Mouse (Mus musculus) embryonic stem cell, embryonic (primary cell): ENCODE measurements around the gene Kctd7.

Experiments
- CTCF ChIA-PET, 4 experiments: fragments of 300-600 bp in 2 of 4; fragments of 350-600 bp in 2 of 4; sonication (Branson Sonifier 250); formaldehyde crosslinking; loops; one replicate each; lab custom pipeline; 2022; ENCODE audit warnings: inconsistent platforms in 2 of 4; lab: Charles Lee
- POLR2A ChIA-PET, 4 experiments: fragments of 300-600 bp in 2 of 4; fragments of 350-600 bp in 2 of 4; sonication (Branson Sonifier 250); formaldehyde crosslinking; loops; one replicate each; lab custom pipeline; 2022; ENCODE audit warnings: antibody characterized with exemption in 4 of 4, inconsistent platforms in 1 of 4; lab: Charles Lee

The Kctd7 gene

DNA sequence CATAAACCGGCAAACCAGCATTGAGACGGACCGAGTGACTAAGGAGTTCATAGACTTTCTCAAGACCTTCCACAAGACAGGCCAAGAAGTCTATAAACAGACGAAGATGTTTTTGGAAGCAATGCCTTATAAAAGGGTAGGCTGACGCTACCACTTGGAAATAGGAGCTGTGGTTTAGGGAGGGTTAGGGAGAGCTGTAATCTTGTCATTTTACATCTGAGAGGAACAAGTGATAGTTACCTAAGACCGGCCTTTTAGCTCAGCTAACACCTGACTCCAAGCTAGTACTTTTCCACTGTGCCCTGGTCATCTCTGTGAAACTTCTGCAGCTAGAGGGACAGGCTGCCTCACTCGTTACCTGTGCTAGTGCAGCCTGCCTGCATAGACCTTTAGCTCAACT is 53.3 kb downstream of the Kctd7 start:
- ChIA-PET CTCF (interaction anchor here in 2 of 4 experiments (0.7 to 1.6 kb wide), 6 partner anchors 11 to 1044 kb away, joined by 3 to 6 read pairs (median 3); no protein-coding TSS in a partner anchor), POLR2A (interaction anchor here in 3 of 4 experiments (0.8 to 40.2 kb wide), 23 partner anchors 3 to 311 kb away, joined by 3 to 781 read pairs (median 6); partner anchors contain the start of genes Sbds (in 2 of the 3), Tyw1 (in 2 of the 3), Chchd2 (in 1 of the 3) and Tmem248 (in 1 of the 3))

DNA sequence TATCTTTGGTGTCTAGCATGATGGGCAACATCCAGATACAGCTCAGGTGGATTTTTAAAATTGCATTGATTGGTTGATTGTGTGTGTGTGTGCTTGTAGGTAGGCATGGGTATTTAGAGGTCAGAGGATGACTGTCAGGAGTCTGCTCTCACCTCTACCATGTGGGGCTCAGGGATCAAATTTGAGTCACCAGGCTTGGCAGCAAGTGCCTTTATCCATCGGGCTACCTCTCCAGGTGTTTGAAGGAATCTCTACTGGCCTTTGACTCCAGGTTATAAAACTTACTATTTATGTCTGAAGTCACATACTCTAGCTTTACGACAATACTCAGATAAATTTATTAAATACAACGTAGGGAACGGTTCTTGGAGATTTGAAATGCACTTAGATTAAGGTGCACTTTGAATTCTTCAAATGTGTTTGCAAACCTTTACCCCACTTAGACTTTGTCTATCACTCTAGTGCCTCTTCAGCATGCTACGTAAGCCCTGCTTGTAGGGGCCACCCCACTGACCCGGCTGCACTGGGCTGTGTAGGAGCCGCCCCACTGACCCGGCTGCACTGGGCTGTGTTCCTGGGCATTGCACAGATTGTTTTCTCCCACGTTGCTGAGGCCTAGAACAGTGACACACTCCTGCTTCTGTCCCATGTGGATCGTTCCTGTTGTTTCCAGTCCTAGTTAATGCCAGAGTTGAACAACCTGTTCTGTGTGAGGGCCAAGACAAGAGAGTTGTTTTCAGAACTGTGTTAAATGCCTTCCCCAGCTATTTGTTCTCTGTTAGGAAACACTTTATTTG is 55.8 kb downstream of the Kctd7 start:
- POLR2A ChIA-PET = interaction anchor here in 2 of 4 experiments (2.6 to 40.2 kb wide), 5 partner anchors 6 to 55 kb away, joined by 7 to 781 read pairs (median 29); partner anchors contain the start of genes Sbds (in 2 of the 2), Tyw1 (in 2 of the 2) and Tmem248 (in 1 of the 2)
- CTCF ChIA-PET = interaction anchor here in 3 of 4 experiments (0.5 to 0.7 kb wide), 3 partner anchors 34 to 193 kb away, joined by 3 to 4 read pairs (median 3); no protein-coding TSS in a partner anchor

DNA sequence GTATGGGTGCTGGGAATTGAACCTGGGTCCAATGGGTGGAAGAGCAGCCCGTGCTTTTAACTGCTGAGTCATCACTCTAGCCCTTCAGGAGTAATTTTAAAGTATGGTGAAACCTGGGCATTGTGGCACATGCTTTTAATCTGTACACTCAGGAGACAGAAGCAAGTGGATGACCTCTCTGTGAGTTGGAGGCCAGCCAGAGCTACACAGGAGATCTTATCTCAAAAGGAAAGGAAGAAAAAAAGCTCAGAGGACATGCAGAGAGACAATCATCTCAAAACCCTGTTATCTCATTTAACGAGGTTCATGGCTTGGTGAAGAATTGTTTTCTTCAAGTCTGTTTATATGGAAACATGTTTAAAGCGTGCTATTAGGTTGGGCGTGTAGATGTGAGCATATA is 59.3 kb downstream of the Kctd7 start:
- CTCF ChIA-PET = no interaction called here
- POLR2A ChIA-PET = interaction anchor here in 3 of 4 experiments (0.6 to 40.2 kb wide), 5 partner anchors 9 to 113 kb away, joined by 3 to 781 read pairs (median 3); partner anchors contain the start of gene Tmem248 (in 1 of the 3)

DNA sequence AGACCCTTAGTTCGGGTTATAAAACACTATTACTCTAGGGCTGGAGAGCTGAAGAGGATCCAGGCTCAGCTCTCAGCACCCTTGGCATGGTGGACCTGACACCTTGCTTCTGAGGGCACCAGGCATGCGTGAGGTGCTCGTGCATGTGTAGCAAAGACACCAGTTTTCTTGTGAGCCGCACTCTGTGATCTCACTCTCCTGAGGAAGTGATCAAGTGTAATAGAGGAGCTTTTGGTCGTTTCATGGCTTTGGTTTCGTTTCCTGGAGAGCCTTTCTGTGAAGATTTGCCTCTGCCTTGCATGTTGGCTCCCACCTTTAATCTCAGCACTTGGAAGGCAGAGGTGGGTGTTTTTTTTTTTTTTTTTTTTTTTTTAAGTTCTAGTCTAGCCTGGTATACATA is 59.9 kb downstream of the Kctd7 start:
- POLR2A ChIA-PET = interaction anchor here in 2 of 4 experiments (0.6 to 40.2 kb wide), 4 partner anchors 8 to 112 kb away, joined by 3 to 781 read pairs (median 392); partner anchors contain the start of gene Tmem248 (in 1 of the 2)
- CTCF ChIA-PET = no interaction called here
